Mouse (Mus musculus) stomach, postnatal 0 days (tissue): ENCODE results near the gene Armh4. TPM values are rescaled to one million over a fixed set of nuclear protein-coding genes. Genes with fewer than 3 reads are reported as not detected.

Experiments
- ATAC-seq: fragments of 200-750 bp; cut with Nextera tagmentation; 2 replicates; pipeline ENCODE4 v1.8.0; 2017; ENCODE audit not compliant: low FRiP score, low TSS enrichment
- DNase-seq: peaks from one replicate; pipeline ENCODE4 v3.0.0-alpha.2; 2016; ENCODE audit warnings: low spot score
- H3K27ac ChIP-seq: fragments of 300-500 bp; sonication (generic); replicated peaks from 2 replicates; pipeline ENCODE4 v1.5.1; 2014; ENCODE audit warnings: mild to moderate bottlenecking, control low read depth
- H3K27me3 ChIP-seq: fragments of 300-500 bp; sonication (generic); 2 replicates; pipeline ENCODE4 v1.6.1; 2014; ENCODE audit warnings: low read length; ENCODE audit not compliant: control insufficient read depth, insufficient read depth
- H3K36me3 ChIP-seq: fragments of 300-500 bp; sonication (generic); 2 replicates; pipeline ENCODE4 v1.6.1; 2014; ENCODE audit warnings: low read length, mixed read lengths; ENCODE audit not compliant: control insufficient read depth, insufficient read depth
- H3K4me1 ChIP-seq: fragments of 300-500 bp; sonication (generic); replicated peaks from 2 replicates; pipeline ENCODE4 v1.6.1; 2014; ENCODE audit warnings: antibody characterized with exemption; ENCODE audit not compliant: control insufficient read depth, insufficient read depth
- H3K4me2 ChIP-seq: fragments of 300-500 bp; sonication (generic); replicated peaks from 2 replicates; pipeline ENCODE4 v1.6.1; 2014; ENCODE audit warnings: low read depth, mild to moderate bottlenecking, control low read depth, moderate library complexity
- H3K4me3 ChIP-seq: fragments of 300-500 bp; sonication (generic); 2 replicates; pipeline ENCODE4 v1.5.1; 2014; ENCODE audit warnings: low read depth, low read length, control low read depth
- H3K9ac ChIP-seq: fragments of 300-500 bp; sonication (generic); 2 replicates; pipeline ENCODE4 v1.6.1; 2014; ENCODE audit warnings: mild to moderate bottlenecking, low read length, control low read depth, mixed read lengths
- H3K9me3 ChIP-seq: fragments of 300-500 bp; sonication (generic); 2 replicates; pipeline ENCODE4 v1.6.1; 2016; ENCODE audit warnings: low read length; ENCODE audit not compliant: control insufficient read depth
- CTCF ChIP-seq: IDR thresholded peaks from 2 replicates; pipeline ENCODE4 v1.5.1; 2016; ENCODE audit warnings: antibody characterized with exemption, low read depth, mild to moderate bottlenecking, moderate library complexity
- EP300 ChIP-seq: optimal IDR thresholded peaks from 2 replicates; pipeline ENCODE3; 2016; ENCODE audit warnings: antibody characterized with exemption
- WGBS: fragments of 180-500 bp; shearing (Covaris S2); extraction: QIAGEN DNeasy Blood & Tissue Kit; methylation state at CpG from one replicate; pipeline ENCODE4 v1.1.7; 2014; 5-methylcytosine and 5-hydroxymethylcytosine counted together
- polyA plus RNA-seq: library from polyadenylated mRNA; unstranded; fragments of >200 nt; fragmentation: Nextera tagmentation; extraction: Ambion mirVana; gene quantifications from 2 replicates; pipeline ENCODE4 v1.2.1, GENCODE M21; 2015

Gene Armh4
- polyA plus RNA-seq, 1 experiment from 2014 or later = 4.4 TPM

- DNase-seq (no peak), ATAC-seq (no peak)
- no peaks in the 10 kb centered on the region for H3K36me3 ChIP-seq
- no peak overlapping the region for H3K4me3 ChIP-seq
- H3K4me1 ChIP-seq = no peaks in the 10 kb centered on the region
- no peaks in the 10 kb centered on the region for H3K9me3 ChIP-seq
- H3K4me2 ChIP-seq = no peak overlapping the region
- H3K27ac ChIP-seq = no peak overlapping the region
- TF ChIP-seq EP300 = no peak
- TF ChIP-seq CTCF = no peak
- H3K9ac ChIP-seq = no peak overlapping the region
- H3K27me3 ChIP-seq = no peaks in the 10 kb centered on the region
Observed at GRCm38 (mm10) chr14:49719678-49720077, 63.5 kb downstream of the Armh4 start.

- Histone ChIP-seq H3K27me3 (no peaks in the 10 kb centered on the region), H3K36me3 (no peaks in the 10 kb centered on the region), H3K27ac (no peak overlapping the region), H3K4me3 (no peak overlapping the region), H3K9ac (no peak overlapping the region), H3K9me3 (no peaks in the 10 kb centered on the region), H3K4me1 (no peaks in the 10 kb centered on the region), H3K4me2 (no peak overlapping the region)
- peak; percentile 42 for TF ChIP-seq CTCF
- TF ChIP-seq EP300 = no peak
- ATAC-seq = no peak
- WGBS = 35% methylated on average over 3 of the region's 3 CpGs
- DNase-seq = no peak
Observed at GRCm38 (mm10) chr14:49711016-49711415, 72.2 kb downstream of the Armh4 start.

GRCm38 (mm10) chr14:49703432-49704200 is 79.6 kb downstream of the Armh4 start:
- TF ChIP-seq CTCF (no peak), EP300 (no peak)
- no peaks in the 10 kb centered on the region for H3K4me1 ChIP-seq
- H3K4me3 ChIP-seq = no peak overlapping the region
- 19% methylated on average over 3 of the region's 3 CpGs for WGBS
- no peak overlapping the region for H3K4me2 ChIP-seq
- DNase-seq (peak; percentile 32), ATAC-seq (0 out of 2 replicates have a peak, but pooled peaks have one; percentile 29)
- no peak overlapping the region for H3K27ac ChIP-seq
- H3K36me3 ChIP-seq = no peaks in the 10 kb centered on the region
- no peaks in the 10 kb centered on the region for H3K27me3 ChIP-seq
- H3K9ac ChIP-seq = no peak overlapping the region
- H3K9me3 ChIP-seq = no peaks in the 10 kb centered on the region

- Histone ChIP-seq H3K27ac (no peak overlapping the region), H3K27me3 (no peaks in the 10 kb centered on the region), H3K9me3 (no peaks in the 10 kb centered on the region), H3K36me3 (no peaks in the 10 kb centered on the region), H3K4me2 (no peak overlapping the region), H3K9ac (no peak overlapping the region), H3K4me3 (no peak overlapping the region), H3K4me1 (no peaks in the 10 kb centered on the region)
- TF ChIP-seq EP300 (no peak), CTCF (no peak)
- WGBS = 58% methylated on average over 5 of the region's 5 CpGs
- no peak for ATAC-seq
- DNase-seq = no peak
Observed at GRCm38 (mm10) chr14:49679511-49680284, 103.5 kb downstream of the Armh4 start.

DNA sequence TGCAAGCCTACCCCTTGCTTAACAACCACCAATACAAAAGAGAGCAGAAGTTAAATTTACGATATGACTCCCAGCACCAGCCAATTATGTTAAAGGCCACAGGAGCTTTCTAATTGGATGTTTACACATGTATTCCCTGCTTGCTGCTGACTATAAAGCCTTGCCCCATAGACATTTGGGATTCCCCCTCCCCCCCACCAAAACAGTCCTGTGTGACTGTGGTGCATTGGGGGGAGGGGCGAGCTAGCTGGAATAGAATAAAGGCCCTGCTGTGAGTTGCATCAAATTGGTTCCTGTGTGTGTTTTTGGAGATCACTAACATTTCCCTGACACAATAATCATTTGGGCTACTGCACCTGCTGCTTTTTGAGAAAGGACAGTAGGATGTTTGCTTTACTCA is 106.6 kb downstream of the Armh4 start:
- DNase-seq (no peak), ATAC-seq (no peak)
- Histone ChIP-seq H3K4me3 (no peak overlapping the region), H3K4me2 (no peak overlapping the region), H3K27me3 (no peaks in the 10 kb centered on the region), H3K9me3 (no peaks in the 10 kb centered on the region), H3K4me1 (no peaks in the 10 kb centered on the region), H3K36me3 (no peaks in the 10 kb centered on the region), H3K9ac (no peak overlapping the region), H3K27ac (no peak overlapping the region)
- TF ChIP-seq EP300 (no peak), CTCF (no peak)
- WGBS = 67% methylated on average over 2 of the region's 2 CpGs

DNA sequence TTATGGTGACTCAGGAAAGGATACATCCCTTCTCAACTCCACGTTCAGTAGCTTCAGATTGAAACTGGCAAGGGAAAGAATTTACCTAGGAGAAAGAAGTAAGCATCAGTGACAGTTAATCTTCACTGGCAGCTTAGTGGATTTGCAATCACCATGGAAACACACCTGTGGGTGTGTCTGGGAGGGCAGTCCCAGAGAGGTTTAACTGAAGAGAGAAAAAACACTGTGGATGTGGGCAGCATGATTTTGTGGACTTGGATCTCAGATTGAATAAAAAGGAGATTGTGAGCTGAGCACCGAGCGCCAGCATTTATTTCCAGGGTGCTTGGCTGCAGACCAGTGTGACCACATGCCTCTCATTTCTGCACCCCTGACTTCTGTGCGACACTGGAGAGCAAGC is 122.7 kb downstream of the Armh4 start:
- no peaks in the 10 kb centered on the region for H3K27me3 ChIP-seq
- no peaks in the 10 kb centered on the region for H3K9me3 ChIP-seq
- ATAC-seq (no peak), DNase-seq (no peak)
- no peak overlapping the region for H3K27ac ChIP-seq
- H3K4me2 ChIP-seq = no peak overlapping the region
- WGBS = 48% methylated on average over 4 of the region's 4 CpGs
- no peaks in the 10 kb centered on the region for H3K36me3 ChIP-seq
- TF ChIP-seq CTCF (no peak), EP300 (no peak)
- H3K4me3 ChIP-seq = no peak overlapping the region
- H3K9ac ChIP-seq = no peak overlapping the region
- no peaks in the 10 kb centered on the region for H3K4me1 ChIP-seq
